ENCODE assay signal across 15 mouse cellular contexts in the genomic region with DNA sequence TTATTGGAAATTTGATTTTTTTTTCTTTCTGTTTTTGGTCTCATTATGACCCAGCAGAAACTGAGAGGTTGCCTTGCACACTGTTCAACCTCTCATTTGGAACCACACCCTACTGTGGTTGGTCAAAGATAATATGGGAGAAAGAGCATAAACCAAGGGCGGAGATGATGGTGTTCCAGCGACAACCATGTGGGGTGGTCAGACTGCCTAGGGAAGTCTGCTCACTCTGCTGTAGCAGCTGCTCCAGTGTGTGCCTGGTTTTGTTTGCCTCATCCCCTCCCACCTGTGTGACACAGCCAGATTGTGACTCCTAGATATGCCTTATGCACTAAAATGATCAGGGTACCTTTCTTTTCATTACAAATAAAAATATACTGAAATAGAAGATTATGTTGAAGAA.
"Had no signal": no experiment of that assay in that cellular context is flagged by ENCODE, and none has a peak within 500 bp of the region (broad histone marks: within the 10 kb centered on the region; RNA-seq: fewer than 3 reads in every experiment).

No protein-coding gene starts in this region.

- H3K27ac ChIP-seq: kidney, postnatal 0 days; limb, embryonic 13.5 days; liver, embryonic 15.5 days; midbrain, embryonic 12.5 days; stomach, postnatal 0 days had no signal

- H3K36me3 ChIP-seq: limb, embryonic 13.5 days; liver, embryonic 15.5 days; midbrain, embryonic 12.5 days had no signal

- H3K9me3 ChIP-seq: limb, embryonic 13.5 days; liver, embryonic 15.5 days; megakaryocyte, embryonic 14.5 days; midbrain, embryonic 12.5 days had no signal

- H3K4me1 ChIP-seq: limb, embryonic 13.5 days; liver, embryonic 15.5 days; midbrain, embryonic 12.5 days had no signal

- DNase-seq: kidney, adult 11 months; kidney, adult 9 months; kidney, postnatal 36 days; left cerebral cortex, postnatal 4 days; lung, embryonic 14.5 days; lung, postnatal 10 days; lung, postnatal 4 days; right cerebral cortex, postnatal 25 days; thymus, postnatal 14 days had no signal

- H3K4me3 ChIP-seq: limb, embryonic 13.5 days; liver, embryonic 15.5 days; megakaryocyte, embryonic 14.5 days; midbrain, embryonic 12.5 days had no signal

- H3K9ac ChIP-seq: limb, embryonic 13.5 days; liver, embryonic 15.5 days; lung, embryonic 14.5 days; midbrain, embryonic 12.5 days had no signal

- H3K27me3 ChIP-seq: limb, embryonic 13.5 days; liver, embryonic 15.5 days; midbrain, embryonic 12.5 days had no signal
